Mouse (Mus musculus) G1E (cell line): Measurements from ENCODE around the gene Cblb.

Source experiments
- CTCF ChIP-seq: IDR thresholded peaks from 2 replicates; pipeline ENCODE4 v1.5.1; 2012; ENCODE audit warnings: low read depth, low read length, inconsistent platforms, mixed read lengths
- TAL1 ChIP-seq: conservative IDR thresholded peaks from 2 replicates; pipeline ENCODE4 v1.6.1; 2012; ENCODE audit warnings: low read depth, low read length, inconsistent platforms, mixed read lengths

- TF ChIP-seq CTCF (no peak), TAL1 (no peak)
Observed at GRCm38 (mm10) chr16:52229446-52229845, 198.4 kb downstream of the Cblb start.
